Mouse (Mus musculus): ENCODE measurements around the gene Tmem165.

DNA sequence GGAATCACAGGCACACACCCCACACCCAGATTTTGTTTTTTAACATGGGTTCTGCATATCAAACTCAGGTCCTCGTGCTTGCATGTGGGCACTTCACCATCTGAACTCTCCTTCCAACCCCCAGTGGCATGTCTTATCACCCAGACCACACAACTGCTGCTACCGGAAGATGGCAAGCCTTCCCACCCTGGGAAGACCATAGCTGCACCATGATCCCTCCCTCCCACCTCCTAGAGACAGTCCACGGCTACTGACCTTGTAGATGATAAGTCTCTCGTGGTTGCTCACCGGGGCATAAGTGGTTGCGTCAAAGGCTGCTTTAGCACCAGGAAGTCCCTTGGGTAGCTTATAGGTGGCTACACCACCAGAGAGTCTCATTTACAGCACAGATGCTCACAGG, 22.2 kb upstream of the Tmem165 start:
- TF ChIP-seq EP300 (IDR thresholded peaks at IDR 0.05; ENCODE audit: insufficient read depth, low read depth, low read length) (no peak), CTCF (IDR thresholded peaks at IDR 0.05; ENCODE audit: low read depth, low read length) (no peak)

All from ES-Bruce4 (cell line).